Mouse (Mus musculus): ENCODE results near the gene Mageh1.
"Not testable (repeated sequence)": the region's sequence is repeated elsewhere in the genome, so short reads cannot be mapped to it uniquely, and the experiment has no call there.

Mageh1 gene

DNA sequence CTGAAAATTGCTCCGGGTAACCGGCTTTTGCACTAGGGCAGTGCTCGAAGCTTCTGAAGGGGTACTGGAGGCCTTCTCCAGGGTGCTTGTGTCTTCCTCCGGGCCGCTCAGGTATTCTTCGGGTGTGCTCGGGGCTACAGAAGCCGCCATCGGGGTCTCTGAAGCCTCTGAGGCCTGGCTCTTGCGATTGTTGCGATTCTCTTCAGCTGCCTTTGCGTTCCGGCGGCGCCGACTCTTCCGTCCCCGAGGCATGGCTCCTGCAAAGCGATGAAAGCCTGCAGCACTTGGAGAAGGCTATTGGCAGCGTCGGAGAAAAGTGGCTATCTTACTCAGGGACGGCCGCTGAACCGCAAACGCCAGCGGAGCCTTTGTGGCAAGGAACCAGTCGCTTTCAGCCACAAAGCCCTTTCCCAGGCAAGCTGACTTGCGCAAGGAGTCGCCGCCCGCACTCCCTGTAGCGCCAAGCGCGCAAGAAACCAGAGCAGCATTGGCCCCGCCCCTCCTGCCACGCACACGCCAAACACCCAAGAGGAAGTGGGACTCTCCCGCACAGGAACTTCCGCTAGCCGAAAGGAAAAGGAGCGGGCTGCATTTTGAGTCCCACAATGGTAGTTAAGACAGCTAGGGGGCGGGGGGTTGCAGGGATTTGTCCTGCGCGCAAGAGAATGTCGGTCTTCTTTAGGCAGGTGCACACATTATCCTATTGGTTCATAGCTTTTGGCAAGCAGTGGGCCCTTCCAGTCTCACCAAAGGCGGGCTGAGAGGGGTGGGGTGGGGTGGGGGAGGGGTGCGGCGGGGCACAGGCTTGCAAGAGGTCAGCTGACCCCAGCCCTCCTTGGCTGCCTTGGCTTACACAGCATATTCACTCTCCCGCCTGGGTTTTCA, at the start of gene Mageh1:
Gene Mageh1, minus strand, starts transcription at position 489 of the 885 bp plus-strand sequence.
- peak; percentile 72 to 82 for DNase-seq (ENCODE audit: low spot score in 2 of 2)

- DNase-seq (ENCODE audit: low spot score in 2 of 2): not testable (repeated sequence)
Observed at GRCm38 (mm10) chrX:153037972-153038744, 783 bp upstream of the Mageh1 start.

DNA sequence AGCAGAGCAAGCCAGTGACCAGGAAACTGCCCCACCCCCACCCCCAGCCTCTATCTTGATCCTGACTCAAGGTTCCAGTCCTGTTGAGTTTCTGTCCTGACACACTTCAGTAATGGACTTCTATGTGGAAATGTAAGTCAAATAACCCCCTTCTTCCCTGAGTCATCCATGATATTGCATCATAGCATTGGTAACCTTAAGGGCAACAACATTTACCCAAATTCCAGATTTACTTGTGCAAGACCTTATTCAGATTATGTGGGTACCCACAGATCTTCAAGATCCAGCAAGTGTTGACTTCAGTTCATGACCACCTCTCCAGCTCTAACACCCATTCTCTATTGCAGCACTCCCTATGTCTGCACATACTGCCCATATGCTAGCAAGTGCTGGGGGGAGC, 5.8 kb downstream of the Mageh1 start:
- DNase-seq (ENCODE audit: low spot score in 2 of 2): not testable (repeated sequence)

- not testable (repeated sequence) for DNase-seq (ENCODE audit: low spot score in 2 of 2)
Observed at GRCm38 (mm10) chrX:153025709-153026108, 11.7 kb downstream of the Mageh1 start.

DNA sequence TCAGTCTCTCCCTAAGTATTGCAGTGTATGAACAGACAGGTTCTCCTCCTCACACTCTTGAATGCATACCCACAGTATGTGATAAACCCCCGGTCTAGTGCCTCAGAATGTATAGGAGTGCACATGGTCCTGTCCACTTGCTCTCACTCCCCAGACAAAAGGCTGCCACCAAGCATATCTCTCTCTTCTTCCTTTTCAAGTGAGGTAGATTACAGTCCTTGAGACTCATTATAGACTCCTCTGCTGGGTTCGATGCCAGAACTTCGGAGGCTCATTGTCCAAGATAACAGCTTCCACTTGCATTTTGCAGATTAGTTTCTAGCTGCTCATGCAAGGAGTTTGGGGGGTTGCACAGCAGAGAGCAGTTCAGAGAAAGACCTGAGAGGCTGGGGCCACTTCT, 12.1 kb downstream of the Mageh1 start:
- not testable (repeated sequence) for DNase-seq (ENCODE audit: low spot score in 2 of 2)

- DNase-seq (ENCODE audit: low spot score in 2 of 2): no peak
Observed at GRCm38 (mm10) chrX:153007685-153008047, 29.7 kb downstream of the Mageh1 start.

- peak; percentile 18 to 28 for DNase-seq (ENCODE audit: low spot score in 2 of 2)
Observed at GRCm38 (mm10) chrX:153007021-153007684, 30.2 kb downstream of the Mageh1 start.

DNA sequence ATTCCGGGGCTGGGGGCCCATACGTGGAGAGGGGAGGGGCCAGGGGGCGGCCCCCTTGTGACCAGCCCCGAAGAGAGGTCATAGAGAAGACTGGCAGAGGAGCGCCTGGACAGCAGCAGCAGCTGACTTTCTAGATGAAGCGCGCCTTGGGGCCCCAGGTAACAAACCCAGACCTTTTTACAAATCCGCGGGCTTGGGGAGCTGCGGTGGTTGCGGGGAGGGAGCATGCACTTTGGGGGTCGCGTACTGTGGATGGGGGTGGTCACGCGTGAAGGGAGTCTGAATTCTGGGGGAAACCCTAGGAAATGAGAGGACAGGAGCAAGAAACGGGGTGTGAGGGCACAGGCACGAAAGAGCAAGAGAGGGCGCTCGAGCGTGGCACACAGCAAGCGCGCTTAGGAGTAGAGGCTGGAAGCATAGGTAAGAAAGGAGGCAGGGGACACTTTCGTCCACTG, 31.0 kb downstream of the Mageh1 start, which contains the start of gene Usp51:
Gene Usp51, plus strand, starts transcription at position 83 of the 455 bp plus-strand sequence.
- DNase-seq (ENCODE audit: low spot score in 2 of 2): peak; percentile 35 to 38

DNA sequence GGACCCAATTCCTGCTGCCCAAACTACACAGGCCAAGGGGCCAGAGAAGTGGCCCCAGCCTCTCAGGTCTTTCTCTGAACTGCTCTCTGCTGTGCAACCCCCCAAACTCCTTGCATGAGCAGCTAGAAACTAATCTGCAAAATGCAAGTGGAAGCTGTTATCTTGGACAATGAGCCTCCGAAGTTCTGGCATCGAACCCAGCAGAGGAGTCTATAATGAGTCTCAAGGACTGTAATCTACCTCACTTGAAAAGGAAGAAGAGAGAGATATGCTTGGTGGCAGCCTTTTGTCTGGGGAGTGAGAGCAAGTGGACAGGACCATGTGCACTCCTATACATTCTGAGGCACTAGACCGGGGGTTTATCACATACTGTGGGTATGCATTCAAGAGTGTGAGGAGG, 41.3 kb downstream of the Mageh1 start:
- not testable (repeated sequence) for DNase-seq (ENCODE audit: low spot score in 2 of 2)

DNA sequence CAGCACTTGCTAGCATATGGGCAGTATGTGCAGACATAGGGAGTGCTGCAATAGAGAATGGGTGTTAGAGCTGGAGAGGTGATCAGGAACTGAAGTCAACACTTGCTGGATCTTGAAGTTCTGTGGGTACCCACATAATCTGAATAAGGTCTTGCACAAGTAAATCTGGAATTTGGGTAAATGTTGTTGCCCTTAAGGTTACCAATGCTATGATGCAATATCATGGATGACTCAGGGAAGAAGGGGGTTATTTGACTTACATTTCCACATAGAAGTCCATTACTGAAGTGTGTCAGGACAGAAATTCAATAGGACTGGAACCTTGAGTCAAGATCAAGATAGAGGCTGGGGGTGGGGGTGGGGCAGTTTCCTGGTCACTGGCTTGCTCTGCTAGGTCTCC, 47.5 kb downstream of the Mageh1 start:
- not testable (repeated sequence) for DNase-seq (ENCODE audit: low spot score in 2 of 2)
